Mouse (Mus musculus) MEL-GATA-1-ER (cell line): ENCODE measurements around the gene Cbfa2t2.

ENCODE experiments used
- DNase-seq: peaks from one replicate; pipeline ENCODE4 v3.0.0-alpha.2; 2012; ENCODE audit warnings: low read depth; ENCODE audit errors: extremely low read depth

The Cbfa2t2 gene

GRCm38 (mm10) chr2:154538310-154538709 is 102.0 kb downstream of the Cbfa2t2 start:
- no peak for DNase-seq

- no peak for DNase-seq
Observed at GRCm38 (mm10) chr2:154538710-154539109, 102.4 kb downstream of the Cbfa2t2 start.

DNA sequence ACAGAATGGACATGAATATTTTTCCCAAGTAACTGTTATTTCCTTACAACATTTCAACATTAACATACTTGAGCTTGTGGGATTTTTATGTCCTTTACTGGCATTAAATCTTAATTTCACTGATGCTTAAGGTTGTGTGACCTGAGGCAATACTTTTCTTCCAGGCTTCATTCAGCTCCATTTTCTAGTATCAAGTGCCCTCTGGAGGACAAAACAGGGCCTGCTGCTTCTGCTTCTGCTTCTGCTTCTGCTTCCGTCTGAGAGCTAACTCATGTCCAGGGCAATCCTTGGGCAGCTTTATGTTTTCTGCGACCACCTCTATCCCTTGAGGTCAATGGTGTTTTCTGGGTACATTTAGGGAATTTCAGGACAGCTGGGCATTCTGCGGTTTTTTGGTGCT is 103.4 kb downstream of the Cbfa2t2 start:
- DNase-seq, result no peak

- DNase-seq, result no peak
Observed at GRCm38 (mm10) chr2:154541630-154542029, 105.3 kb downstream of the Cbfa2t2 start.

GRCm38 (mm10) chr2:154543567-154544347 is 107.5 kb downstream of the Cbfa2t2 start:
- DNase-seq, result no peak

DNA sequence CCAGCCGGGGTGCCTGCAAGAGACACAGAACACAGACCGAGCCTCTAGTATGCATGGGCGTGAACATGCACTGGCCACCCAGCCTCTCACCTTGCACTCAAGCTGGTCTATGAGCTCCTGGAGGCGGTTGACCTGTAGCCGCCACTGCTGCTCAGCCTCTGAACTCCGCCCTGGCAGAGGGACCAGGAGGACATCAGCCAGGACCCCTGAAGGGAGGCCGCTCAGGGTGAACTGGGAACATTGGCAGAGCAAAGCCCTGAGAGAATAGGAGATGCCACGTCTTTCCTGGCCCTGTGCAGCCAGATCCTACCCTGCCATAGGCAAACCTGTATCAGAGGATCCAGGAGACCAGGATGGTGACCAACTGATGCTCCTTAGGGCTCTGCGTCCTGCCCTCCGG is 110.4 kb downstream of the Cbfa2t2 start, which contains the start of gene 1700003F12Rik:
Gene 1700003F12Rik, plus strand, starts transcription at position 375 of the 400 bp plus-strand sequence.
- no peak for DNase-seq

DNA sequence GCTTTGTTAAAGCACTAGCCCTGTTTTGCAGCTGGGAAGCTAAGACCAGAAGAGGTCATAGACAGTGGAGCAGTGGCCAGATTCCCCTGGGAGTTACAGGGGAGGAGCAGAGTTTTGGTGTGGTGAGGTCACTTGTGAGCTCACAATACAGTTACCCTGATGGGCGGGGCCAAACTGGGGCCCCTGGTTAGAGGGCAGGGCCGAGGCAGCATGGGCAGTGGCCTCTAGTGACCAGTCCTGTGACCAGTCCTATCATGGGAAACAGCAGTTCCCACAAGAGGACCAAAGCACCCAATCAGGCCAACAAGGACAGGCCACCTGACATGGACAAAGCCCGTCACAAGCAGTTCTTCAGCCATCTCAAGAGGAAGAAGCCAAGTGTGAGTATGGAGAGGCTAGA is 112.4 kb downstream of the Cbfa2t2 start:
- DNase-seq, result no peak

- DNase-seq, result no peak
Observed at GRCm38 (mm10) chr2:154549127-154549885, 113.0 kb downstream of the Cbfa2t2 start.

DNA sequence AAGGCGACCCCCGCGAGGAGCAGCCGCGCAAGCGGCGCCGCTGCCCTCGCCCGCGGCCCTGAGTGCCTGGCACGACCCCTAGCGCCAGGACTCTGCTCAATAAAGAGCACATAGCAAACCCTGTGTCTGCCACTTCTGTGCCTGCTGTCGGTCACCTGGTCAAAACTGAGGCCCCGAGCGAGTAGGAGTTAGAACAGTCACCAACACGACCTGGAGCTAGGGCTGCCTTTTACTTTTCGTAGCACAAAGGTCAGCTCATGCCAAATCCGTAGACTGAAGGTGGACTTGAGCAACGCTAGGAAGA is 113.6 kb downstream of the Cbfa2t2 start:
- no peak for DNase-seq

GRCm38 (mm10) chr2:154550937-154551336 is 114.7 kb downstream of the Cbfa2t2 start:
- DNase-seq, result no peak

- no peak for DNase-seq
Observed at GRCm38 (mm10) chr2:154551476-154551875, 115.2 kb downstream of the Cbfa2t2 start, which contains the start of gene Actl10. Actl10 (plus strand) TSS chr2:154551776.

GRCm38 (mm10) chr2:154551927-154552326 is 115.6 kb downstream of the Cbfa2t2 start:
- no peak for DNase-seq

- DNase-seq, result no peak
Observed at GRCm38 (mm10) chr2:154552424-154552907, 116.2 kb downstream of the Cbfa2t2 start.

DNA sequence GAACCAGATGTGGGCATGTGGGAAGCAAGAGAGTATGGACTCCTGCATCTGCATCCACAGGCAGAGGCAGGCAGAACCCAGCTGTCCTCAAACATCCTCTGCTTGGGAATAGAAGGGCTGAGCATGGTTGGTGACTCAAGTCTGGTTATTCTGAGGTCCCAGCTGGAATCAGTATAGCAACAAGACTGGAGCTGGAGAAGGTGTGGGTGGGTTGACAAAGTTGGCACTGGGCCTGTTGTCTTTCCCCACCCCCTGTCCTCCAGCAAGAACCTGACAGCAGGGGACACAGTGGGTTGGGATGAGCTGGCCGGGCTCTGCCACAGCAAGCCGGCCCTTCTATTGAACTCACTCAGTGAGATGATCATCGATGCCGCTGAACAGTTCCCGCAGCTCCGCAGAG is 119.0 kb downstream of the Cbfa2t2 start:
- DNase-seq, result no peak

DNA sequence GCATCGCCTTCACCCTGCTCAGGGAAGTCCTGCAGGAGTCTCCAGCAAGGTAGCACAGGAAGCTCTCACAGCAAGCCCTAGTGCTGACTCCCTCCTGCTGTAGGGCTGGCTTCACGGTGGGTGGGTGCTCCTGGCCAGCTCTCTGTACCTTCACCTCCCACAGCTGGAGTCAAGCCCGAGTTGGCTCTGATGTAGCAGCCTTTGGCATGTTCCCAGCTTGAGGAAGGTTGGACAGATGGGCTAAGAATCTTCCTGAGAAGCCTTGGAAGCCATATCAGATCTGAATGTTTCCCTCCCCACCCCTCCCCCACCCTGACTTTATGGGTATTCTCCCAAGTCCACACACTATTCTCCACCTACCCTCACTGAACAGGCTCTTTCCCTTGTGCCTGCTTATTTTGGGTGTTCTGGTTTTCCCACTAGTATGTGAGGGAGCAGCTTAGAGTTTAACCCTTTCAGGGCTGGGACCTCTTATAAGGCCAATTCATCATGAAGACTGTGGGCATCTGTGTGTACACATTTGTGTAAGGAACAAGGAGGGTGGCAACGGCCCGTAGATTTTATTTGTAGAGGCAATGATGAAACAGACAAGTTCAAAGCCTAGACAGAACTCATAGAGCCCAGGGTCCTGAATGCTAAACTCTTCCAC is 121.0 kb downstream of the Cbfa2t2 start:
- no peak for DNase-seq

DNA sequence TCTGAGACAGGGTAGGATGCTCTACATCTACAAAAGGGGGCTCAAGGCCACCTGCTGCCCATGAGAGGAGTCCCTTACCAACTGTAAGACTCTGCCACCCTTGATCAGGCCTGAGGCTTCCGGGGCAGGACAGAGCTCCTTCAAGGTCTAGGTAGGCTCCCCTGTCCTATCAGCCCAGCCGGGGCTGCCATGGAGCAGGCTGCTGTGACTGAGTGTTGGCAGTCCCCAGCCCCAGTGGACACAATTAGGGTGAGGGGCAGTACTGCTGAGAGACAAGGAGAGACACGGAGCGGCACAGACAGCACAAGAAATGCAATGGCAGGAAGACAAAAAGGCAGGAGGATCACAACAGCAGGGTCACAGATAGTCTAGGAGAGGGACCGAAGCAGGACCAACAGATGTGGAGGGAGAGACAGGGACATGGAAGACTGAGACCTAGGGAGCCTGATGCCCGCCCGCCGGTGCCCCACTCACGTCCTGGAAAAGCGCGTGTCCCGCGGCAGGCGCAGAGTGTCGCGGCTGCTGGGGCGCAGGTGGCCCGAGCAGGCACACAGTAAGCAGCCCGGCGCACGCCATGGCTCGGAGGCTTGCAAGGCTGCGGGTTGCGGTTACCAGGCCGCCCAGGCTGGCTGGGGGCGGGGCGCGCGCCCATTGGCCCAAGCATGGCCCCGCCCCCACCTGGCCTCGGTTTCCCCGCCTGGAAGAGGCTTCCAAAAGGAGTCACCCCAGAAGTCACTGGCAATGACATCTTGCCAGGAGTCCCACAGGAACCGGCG is 122.2 kb downstream of the Cbfa2t2 start, which contains the start of gene Necab3:
Gene Necab3, minus strand, starts transcription at position 627 of the 776 bp plus-strand sequence.
- DNase-seq, result no peak

- no peak for DNase-seq
Observed at GRCm38 (mm10) chr2:154563612-154564170, 127.4 kb downstream of the Cbfa2t2 start.

- DNase-seq, result no peak
Observed at GRCm38 (mm10) chr2:154565562-154565961, 129.3 kb downstream of the Cbfa2t2 start.

DNA sequence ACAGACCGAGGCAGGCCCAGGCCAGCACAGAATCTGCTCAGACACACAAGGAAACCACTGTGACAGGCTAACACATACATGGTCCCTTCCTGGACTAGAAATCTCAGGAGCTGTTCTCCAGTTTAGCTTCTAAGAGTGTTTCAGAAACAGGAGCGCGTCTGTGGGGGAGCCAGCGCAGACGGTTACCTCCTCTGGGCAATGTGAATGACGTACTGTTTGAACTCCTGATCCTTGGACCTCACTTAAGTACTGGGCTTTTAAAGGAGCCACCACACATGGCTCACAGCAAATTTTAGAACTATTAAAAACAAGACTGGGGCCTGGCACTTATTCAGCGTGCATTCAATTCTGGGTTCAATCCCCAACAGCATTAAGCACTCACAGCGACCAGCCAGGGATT is 130.4 kb downstream of the Cbfa2t2 start:
- no peak for DNase-seq

DNA sequence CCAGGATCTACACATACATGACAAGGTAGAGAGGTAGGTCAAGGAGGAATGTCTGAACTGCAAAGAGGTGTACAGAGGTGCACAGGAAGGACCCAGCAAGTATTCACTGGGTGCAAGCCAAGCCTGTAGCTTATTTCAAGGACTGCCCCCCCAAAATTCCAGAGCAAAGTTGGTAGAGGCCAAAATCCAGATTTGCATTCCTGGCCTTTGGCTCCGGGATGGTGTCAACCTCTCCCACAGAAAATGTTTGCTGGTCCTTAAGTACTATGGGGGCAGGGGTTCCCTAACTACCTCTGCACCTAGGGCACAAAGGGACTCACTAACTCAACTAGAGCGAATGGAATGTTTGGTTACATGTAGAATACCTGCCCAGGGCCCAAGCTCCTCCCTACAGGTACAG is 131.5 kb downstream of the Cbfa2t2 start:
- DNase-seq, result no peak
